Mouse (Mus musculus) neutrophil, adult 83 days (primary cell): ENCODE data around the gene Golm1. TPM values are rescaled to one million over a fixed set of nuclear protein-coding genes. Genes with fewer than 3 reads are reported as not detected.

Source experiments
- total RNA-seq, 2 experiments: library from RNA; stranded (reverse); gene quantifications; one replicate each; pipeline ENCODE4 v1.2.4; 2023

The Golm1 gene
- 10 to 100 TPM; 19.7 to 24.3 TPM for total RNA-seq

GRCm38 (mm10) chr13:59675151-59676011 is at the start of gene Golm1:
TSS of gene Golm1 (minus strand) at chr13:59675811.

GRCm38 (mm10) chr13:59711984-59712383 is 36.4 kb upstream of the Golm1 start, which contains the start of gene Spata31d1b:
TSS of gene Spata31d1b (plus strand) at chr13:59712284.

GRCm38 (mm10) chr13:59710230-59710629 is 34.6 kb upstream of the Golm1 start, which contains the start of gene Spata31d1a:
TSS of gene Spata31d1a (minus strand) at chr13:59710330.

GRCm38 (mm10) chr13:59694008-59694407 is 18.4 kb upstream of the Golm1 start, which contains the start of gene 4921517D22Rik:
TSS of gene 4921517D22Rik (minus strand) at chr13:59694108.

GRCm38 (mm10) chr13:59584947-59585647 is 90.5 kb downstream of the Golm1 start, which contains the start of the genes Agtpbp1 and Naa35:
TSS of gene Agtpbp1 (minus strand) at chr13:59585227.
TSS of gene Naa35 (plus strand) at chr13:59585259.

Other genes starting within 250 kb of the Golm1 start
- 10 to 100 TPM; 49.5 to 50.1 TPM for gene Agtpbp1, start 90.6 kb downstream of the Golm1 start, total RNA-seq
- 10 to 100 TPM; 54.1 to 72.1 TPM for gene Naa35, start 90.6 kb downstream of the Golm1 start, total RNA-seq
- gene 4921517D22Rik, start 18.3 kb upstream of the Golm1 start, total RNA-seq = not detected
- under 1 TPM in 1 of 2 experiments, not detected in 1; 0.11 TPM for gene Spata31d1a, start 34.5 kb upstream of the Golm1 start, total RNA-seq
- gene Spata31d1b, start 36.5 kb upstream of the Golm1 start, total RNA-seq = not detected
- gene Spata31d1d, start 55.9 kb upstream of the Golm1 start, total RNA-seq = not detected
- not detected for gene 1700014D04Rik, start 70.9 kb upstream of the Golm1 start, total RNA-seq
- 10 to 100 TPM; 47.6 to 49.2 TPM for gene Isca1, start 94.0 kb upstream of the Golm1 start, total RNA-seq
- gene Gm49354, start 106.4 kb upstream of the Golm1 start, total RNA-seq = not detected
- 100 to 1,000 TPM; 305 to 366 TPM for gene Tut7, start 147.3 kb upstream of the Golm1 start, total RNA-seq